Mouse (Mus musculus) cerebellum, adult 18-20 months (tissue): Measurements from ENCODE around the gene Fkbp8.

Source experiments
- DNase-seq, 2 experiments: peaks; one replicate each; pipeline ENCODE4 v3.0.0; 2021

Gene Fkbp8

GRCm38 (mm10) chr8:70527512-70528181 is at the start of gene Fkbp8, which contains the start of gene Kxd1:
Gene Fkbp8, plus strand, starts transcription at chr8:70527724.
Gene Kxd1, minus strand, starts transcription at chr8:70527956.
- DNase-seq = peak; percentile 96 to 99

GRCm38 (mm10) chr8:70481908-70482307 is 45.6 kb upstream of the Fkbp8 start:
- no peak for DNase-seq

- DNase-seq = no peak
These were observed 44.6 kb upstream of the Fkbp8 start for GRCm38 (mm10) chr8:70482943-70483342.

GRCm38 (mm10) chr8:70486191-70486681 is 41.3 kb upstream of the Fkbp8 start:
- DNase-seq = peak; percentile 72 to 77

- peak; percentile 77 to 83 for DNase-seq
These were observed 40.5 kb upstream of the Fkbp8 start, which contains the start of gene Tmem59l for GRCm38 (mm10) chr8:70486941-70487520. Gene Tmem59l, minus strand, starts transcription at chr8:70487358.

- DNase-seq = peak in 1 of 2 experiments; percentile 67
These were observed 39.3 kb upstream of the Fkbp8 start for GRCm38 (mm10) chr8:70487993-70488796.

- DNase-seq = no peak
These were observed 38.5 kb upstream of the Fkbp8 start for GRCm38 (mm10) chr8:70488931-70489470.

- DNase-seq = no peak
These were observed 37.9 kb upstream of the Fkbp8 start for GRCm38 (mm10) chr8:70489576-70489975.

GRCm38 (mm10) chr8:70490061-70490879 is 37.3 kb upstream of the Fkbp8 start:
- no peak for DNase-seq

GRCm38 (mm10) chr8:70490880-70491495 is 36.5 kb upstream of the Fkbp8 start:
- no peak for DNase-seq

- DNase-seq = peak in 1 of 2 experiments; percentile 25
These were observed 34.6 kb upstream of the Fkbp8 start, which contains the start of gene Crlf1 for GRCm38 (mm10) chr8:70492664-70493640. Gene Crlf1, plus strand, starts transcription at chr8:70493158.

- peak in 1 of 2 experiments; percentile 25 for DNase-seq
These were observed 33.7 kb upstream of the Fkbp8 start for GRCm38 (mm10) chr8:70493692-70494415.

- no peak for DNase-seq
These were observed 33.0 kb upstream of the Fkbp8 start for GRCm38 (mm10) chr8:70494416-70494945.

- no peak for DNase-seq
These were observed 32.3 kb upstream of the Fkbp8 start for GRCm38 (mm10) chr8:70495001-70495770.

- DNase-seq = no peak
These were observed 31.8 kb upstream of the Fkbp8 start for GRCm38 (mm10) chr8:70495771-70496062.

GRCm38 (mm10) chr8:70500386-70501301 is 26.9 kb upstream of the Fkbp8 start:
- DNase-seq = peak; percentile 71 to 79

GRCm38 (mm10) chr8:70501820-70502529 is 25.5 kb upstream of the Fkbp8 start:
- peak; percentile 56 to 58 for DNase-seq
